Mouse (Mus musculus): ENCODE results near the gene Mpv17l2.

GRCm38 (mm10) chr8:70726721-70727120 is 34.0 kb downstream of the Mpv17l2 start:
- TF ChIP-seq CTCF (IDR thresholded peaks at IDR 0.05; ENCODE audit: insufficient read depth, low read length) (no peak), POLR2A (IDR thresholded peaks at IDR 0.05; ENCODE audit: borderline replicate concordance, extremely low read depth, low read depth, low read length) (no peak)

Measured in lung, adult 2 months (tissue).